Mouse (Mus musculus): ENCODE data around the gene S100b. TPM values are rescaled to one million over a fixed set of nuclear protein-coding genes. Genes with fewer than 3 reads are reported as not detected.

S100b gene
- total RNA-seq, 2 experiments from 2014 or later: 97.2 to 99.4 TPM

DNA sequence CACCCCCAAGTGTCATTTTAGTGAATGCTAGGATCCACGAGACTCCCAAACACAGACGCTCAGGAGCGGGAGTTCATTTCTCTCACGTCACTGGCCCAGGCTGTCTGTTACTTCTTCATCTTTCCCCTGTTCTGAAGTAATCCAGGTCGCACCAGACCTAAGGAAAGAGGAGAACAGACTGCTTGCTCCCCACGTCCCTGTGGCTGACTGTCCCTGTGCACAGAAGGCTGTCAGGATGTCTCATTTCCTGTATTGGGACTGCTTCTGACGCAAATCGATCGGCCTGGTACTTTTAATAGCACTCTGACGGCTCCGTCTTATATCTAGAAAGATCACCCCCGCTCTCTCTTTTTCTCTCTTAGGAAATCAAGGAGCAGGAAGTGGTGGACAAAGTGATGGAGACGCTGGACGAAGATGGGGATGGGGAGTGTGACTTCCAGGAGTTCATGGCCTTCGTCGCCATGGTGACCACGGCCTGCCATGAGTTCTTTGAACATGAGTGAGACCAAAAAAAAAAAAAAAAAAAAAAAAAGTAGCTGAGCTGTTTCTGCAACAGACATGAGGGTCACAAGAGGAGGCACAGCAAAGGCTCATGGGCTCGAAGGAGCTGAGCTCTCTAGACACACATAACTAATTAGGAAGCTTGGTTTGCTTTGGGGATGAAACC lies 6.0 kb downstream of the S100b start:
- DNase-seq (ENCODE audit: low spot score in 2 of 2): no peak

DNA sequence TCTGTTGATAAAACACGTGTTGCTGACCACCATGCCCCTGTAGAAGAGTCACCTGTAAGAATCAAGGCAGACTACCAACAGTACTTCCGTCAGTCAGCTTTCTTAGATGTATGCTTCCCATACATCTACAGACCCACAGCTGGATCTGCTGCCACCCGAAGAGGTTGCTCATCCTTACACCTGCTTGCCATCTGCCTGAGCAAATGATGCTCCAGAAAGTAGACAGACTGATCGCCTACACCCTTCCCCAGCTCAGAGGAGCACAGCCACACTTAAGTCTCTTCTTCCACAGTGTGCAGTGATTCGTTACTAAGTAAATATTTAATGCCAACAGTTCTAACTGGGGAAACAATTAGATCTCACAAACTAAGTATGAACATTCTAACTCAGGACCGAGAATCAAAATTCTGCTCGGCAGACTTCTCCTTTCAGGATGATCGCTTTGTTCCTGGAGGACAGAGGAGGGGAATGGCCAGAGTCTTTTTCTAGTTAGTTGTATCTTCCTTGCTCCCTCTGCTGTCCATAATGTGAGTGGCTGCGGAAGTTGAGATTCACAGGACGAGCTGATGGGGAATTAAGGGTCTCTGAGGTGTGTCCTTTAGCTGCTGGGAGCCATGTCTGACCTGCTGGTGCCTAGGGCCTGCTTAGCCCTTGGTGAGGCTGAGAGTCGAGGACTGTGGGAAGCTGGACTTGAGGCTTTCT lies 6.9 kb downstream of the S100b start:
- peak in 1 of 2 experiments; percentile 21 for DNase-seq (ENCODE audit: low spot score in 2 of 2)

DNA sequence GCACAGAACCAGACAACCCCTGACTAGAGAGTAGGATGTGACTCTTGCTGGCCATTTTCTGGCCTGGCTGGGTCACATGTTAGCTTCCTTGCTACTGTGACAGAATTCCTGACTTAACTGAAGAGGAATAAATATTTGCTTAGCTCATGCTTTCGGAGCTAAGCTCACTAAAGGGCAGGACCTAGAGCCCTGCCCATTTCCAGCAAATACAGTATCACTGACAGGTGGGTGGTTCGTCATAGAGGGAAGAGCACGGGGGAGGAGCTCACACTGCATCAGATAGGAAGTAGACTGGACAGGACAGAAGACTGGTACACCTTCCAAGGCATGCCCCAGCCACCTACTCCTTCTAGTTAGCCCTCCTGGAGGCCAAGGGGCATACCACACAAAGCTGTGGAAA lies 7.8 kb downstream of the S100b start:
- DNase-seq (ENCODE audit: low spot score in 2 of 2): no peak

DNA sequence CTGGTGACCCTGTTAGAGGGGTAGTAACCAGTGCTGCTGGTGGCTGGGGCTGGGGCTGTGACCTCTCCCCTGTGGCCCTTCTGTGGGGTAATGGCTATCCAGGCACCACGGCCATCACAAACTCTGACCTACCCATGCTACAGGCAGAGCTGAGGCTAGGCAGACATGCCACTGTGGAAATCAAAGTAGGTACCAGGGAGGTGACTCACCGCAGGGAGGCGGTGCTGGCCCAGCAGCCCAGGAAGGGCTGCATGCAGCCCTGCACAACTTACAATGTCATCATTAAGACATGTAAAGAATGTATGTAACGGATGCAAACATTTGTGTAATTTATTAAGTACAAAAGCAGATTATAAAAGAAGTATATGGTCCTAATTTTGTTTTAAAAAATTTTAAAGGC lies 8.8 kb downstream of the S100b start:
- DNase-seq (ENCODE audit: low spot score in 2 of 2): no peak

DNA sequence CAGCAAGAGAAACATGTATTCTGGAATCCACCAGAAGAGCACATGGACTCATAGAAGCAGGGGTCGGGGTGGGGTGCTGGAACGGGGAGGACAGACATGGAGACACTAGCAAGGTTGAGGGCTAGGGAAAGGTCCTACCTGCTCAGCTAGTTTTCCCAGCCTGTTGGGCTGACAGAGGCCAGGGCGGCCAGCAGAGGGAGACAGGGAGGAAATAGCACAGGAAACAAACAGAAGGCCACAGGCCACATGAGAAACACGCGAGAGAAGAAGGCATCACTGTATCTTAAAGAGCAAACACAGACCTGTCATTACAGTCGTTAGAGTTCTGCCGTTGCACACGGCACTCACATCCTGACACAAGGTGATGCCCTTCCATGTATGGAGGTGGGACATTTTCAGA lies 17.6 kb downstream of the S100b start:
- DNase-seq (ENCODE audit: low spot score in 2 of 2): no peak

DNA sequence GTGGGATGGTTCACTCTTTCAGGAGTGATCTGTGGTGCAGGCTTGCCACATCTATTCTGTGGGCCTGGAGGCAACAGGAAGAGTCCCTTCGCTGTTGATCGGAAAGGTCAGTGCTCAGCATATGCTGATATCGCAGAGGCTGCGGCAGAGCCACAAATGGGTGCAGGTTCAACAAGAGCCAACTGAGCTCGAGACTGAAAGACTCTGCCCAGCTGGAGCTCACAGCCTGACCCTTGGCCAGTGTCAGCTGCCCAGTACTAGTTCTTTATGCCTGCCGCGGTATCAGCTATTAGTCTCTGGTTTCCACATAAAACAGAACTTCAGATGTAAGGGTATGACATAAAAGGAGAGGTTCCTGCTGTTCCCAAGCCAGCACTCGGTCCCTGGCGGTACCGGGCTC lies 21.6 kb downstream of the S100b start:
- DNase-seq (ENCODE audit: low spot score in 2 of 2): no peak

DNA sequence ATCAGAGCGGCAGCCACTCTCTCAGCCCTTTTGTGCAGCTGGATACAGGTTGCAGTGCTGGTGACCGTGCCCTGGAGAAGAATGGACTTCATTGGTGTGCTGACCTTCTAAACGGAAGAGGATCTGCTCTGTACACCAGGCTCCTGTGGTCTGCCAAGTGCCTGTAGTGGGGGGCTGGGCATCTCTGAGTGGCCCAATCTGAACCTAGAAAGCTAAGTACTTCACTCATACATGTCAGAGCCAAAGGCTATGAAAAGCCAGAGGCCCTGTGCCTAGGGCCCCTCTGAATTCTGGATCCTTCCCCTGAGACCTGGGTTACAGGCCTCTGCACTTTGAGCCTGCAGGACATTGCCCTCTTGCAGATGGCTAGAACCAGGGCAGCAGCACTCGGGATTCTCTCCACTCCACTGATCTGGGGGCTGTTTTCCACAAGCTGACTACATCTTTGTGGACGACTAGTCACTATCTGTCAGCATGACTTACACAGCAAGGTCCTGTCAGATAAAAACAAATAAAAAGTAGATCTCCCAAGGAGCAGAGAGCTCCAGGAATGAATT lies 25.0 kb downstream of the S100b start:
- DNase-seq (ENCODE audit: low spot score in 2 of 2): no peak

DNA sequence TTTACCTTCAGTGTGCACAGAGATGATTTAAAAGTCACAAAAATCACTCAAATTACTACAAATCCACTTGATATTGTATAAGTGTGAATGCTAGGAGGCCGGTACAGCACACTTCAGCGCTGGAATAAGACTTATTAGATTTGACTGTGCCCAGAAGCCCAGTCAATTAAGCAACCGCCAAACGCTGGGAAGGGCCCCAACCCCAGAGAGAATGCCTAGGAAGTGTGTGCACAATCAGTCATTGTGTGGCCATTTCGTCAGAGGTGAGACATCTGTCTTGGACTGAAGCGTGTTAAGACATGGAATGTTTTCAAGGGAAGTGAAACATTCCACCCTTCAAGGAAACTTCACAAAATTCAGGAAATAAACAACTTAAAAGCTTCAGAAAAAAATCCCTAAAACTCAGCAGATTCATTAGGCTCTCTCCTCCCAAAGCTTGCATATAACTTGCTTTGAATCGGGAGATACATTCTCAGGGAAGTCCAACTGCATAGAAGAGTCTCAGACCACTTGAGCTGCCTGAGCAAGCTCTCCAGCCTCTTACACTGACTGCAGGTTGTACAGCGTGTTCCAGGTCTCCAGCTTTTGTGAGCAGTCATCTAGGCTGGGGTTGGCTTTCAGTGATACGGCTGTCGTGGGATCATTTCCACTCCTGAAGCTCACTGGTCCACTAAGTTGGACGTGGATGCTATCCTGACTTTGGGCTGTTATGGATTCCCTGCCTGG lies 34.8 kb downstream of the S100b start:
- no peak for DNase-seq (ENCODE audit: low spot score in 2 of 2)

DNA sequence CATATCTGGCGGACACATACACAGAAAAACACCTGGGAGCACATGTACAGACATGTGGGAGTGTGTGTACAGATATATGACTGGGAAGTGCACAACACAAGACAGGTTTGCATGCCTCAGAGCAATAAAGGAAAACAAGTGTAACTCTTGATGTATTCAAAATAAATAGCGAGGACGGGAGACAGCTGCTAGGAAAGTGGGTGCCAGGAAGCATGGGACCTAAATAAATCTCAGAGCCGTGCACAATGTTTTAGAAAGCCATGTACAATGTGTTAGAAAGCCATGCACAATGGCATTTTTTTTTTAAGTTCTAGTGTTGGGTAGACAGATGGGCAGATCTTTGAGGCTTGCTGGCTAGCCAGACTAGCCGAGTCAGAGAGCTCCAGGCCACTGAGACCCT lies 35.4 kb downstream of the S100b start:
- DNase-seq (ENCODE audit: low spot score in 2 of 2): no peak

DNA sequence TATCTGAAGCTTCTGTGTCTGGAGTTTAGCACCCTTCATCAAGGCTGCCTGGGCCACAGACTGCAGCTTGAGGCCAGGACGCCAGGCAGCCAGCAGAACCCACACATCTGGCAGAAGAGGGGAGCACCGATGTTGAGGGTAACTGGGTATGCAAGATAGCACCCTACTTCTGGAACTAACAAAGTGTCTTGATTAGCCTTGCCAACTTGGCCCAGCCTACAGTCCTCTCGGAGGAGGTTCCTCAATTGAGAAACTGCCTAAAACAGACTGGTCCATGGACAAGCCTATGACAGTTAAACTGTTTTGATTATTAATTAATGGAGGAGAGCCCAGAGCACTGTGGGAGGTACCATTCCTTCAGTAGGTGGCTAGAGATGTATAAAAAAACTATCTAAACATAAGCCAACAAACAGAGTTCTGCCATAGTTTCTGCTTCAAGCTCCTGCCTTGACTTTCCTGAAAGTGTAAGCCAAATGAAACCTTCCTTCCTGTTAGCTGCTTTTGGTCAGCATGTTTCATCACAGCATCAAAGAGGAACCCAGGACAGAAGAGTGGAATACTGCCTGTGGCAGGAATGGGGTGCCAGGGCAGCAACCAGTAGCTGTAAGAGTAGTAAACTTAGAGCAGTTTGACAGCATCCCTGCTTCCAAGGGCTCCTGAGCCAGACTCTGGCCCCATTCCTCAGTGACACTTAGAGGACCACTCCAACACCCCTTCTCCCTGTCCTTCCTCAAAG lies 36.5 kb downstream of the S100b start:
- DNase-seq (ENCODE audit: low spot score in 2 of 2): no peak

DNA sequence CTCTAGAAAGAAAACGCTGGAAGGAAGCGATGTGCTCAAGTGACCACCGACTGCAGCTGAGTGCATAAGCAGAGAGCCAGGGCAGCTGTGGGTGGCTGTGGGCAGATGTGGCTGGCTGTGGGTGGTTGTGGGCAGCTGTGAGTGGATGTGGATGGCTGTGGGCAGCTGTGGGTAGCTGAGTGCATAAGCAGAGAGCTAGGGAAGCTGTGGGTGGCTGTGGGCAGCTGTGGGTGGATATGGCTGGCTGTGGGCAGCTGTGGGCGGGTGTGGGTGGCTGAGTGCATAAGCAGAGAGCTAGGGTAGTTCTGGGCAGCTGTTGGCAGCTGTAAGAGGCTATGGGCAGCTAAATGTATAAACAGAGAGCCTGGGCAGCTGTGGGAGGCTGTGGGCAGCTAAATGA lies 39.6 kb downstream of the S100b start:
- DNase-seq (ENCODE audit: low spot score in 2 of 2): no peak

DNA sequence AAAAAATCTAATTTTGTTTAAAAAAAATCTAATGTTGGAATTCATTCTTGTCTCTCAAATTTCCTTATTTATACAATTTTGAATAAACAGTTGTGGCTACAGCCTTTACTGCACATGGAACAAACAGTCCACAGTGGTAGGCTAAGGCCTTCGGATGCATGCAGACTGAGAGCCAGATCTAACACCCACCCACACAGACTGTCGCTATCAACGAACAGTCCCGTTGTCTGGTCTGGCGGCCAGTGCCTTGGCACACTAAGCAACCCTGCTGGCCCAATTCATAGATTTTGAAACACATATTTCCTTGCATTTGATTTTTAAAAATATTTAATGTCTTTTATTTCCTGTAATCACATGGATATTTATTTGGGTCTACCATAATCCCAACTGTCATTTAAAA lies 46.5 kb downstream of the S100b start:
- DNase-seq (ENCODE audit: low spot score in 2 of 2): no peak

DNA sequence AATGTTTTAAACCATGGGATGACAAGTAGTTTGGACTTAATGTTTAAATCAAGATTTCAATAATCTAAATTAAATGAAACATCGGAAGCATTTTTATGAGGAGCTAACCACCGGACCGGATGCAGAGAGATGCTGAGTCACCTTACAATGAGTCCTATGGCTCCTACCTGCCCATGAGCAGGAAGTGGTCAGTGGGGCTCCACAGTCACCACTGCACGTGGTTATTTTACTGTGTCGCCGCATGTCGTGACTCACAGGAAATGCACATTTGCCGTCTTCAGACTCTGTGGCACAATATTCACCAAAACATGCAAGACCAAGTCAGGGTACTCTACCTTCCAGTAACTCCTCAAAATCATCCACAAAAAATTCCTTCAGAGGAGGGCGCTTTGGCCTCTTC lies 53.1 kb downstream of the S100b start:
- DNase-seq (ENCODE audit: low spot score in 2 of 2): no peak

Small RNA genes lying within 50 kb of the gene (microRNA-seq; reads per million reads assigned to microRNA genes)
- 0 reads per million in 2 experiments for gene Mir678

Other genes starting within 250 kb of the S100b start
- 10 to 100 TPM; 12.8 to 13.5 TPM for gene Zfp280b, start 221.2 kb upstream of the S100b start, total RNA-seq (2021)
- under 1 TPM in 1 of 2 experiments, not detected in 1; 0.09 TPM for gene Slc5a4b, start 142.9 kb upstream of the S100b start, total RNA-seq (2021)
- gene Slc5a4a, start 106.4 kb upstream of the S100b start, total RNA-seq (2021): not detected
- gene Prmt2, start 16.0 kb upstream of the S100b start, total RNA-seq (2021): 10 to 100 TPM; 69.2 to 82.5 TPM
- gene Dip2a, start 91.4 kb downstream of the S100b start, total RNA-seq (2021): 10 to 100 TPM; 55.0 to 65.6 TPM
- gene AC141477.1, start 186.6 kb downstream of the S100b start, total RNA-seq (2021): not detected
- gene Pcnt, start 188.9 kb downstream of the S100b start, total RNA-seq (2021): 10 to 100 TPM; 14.6 to 18.6 TPM
- not detected for gene 2610028H24Rik, start 195.2 kb downstream of the S100b start, total RNA-seq (2021)
- gene Mcm3ap, start 215.1 kb downstream of the S100b start, total RNA-seq (2021): 10 to 100 TPM; 42.2 to 44.1 TPM
- 1 to 10 TPM; 3.4 to 3.8 TPM for gene Ybey, start 215.3 kb downstream of the S100b start, total RNA-seq (2021)